Mouse (Mus musculus) hindbrain, embryonic 10.5 days (tissue): ENCODE data around the gene 1810010D01Rik. TPM values are rescaled to one million over a fixed set of nuclear protein-coding genes. Genes with fewer than 3 reads are reported as not detected.

Experiments
- polyA plus RNA-seq: library from polyadenylated mRNA; unstranded; fragments of >200 nt; fragmentation: Nextera tagmentation; extraction: Ambion mirVana; gene quantifications from 2 replicates; pipeline ENCODE4 v1.2.1, GENCODE M21; 2016

Gene 1810010D01Rik
- polyA plus RNA-seq, 1 experiment from 2014 or later, result 0.37 TPM

Other genes with a start within 250 kb of the 1810010D01Rik start
- gene Tpcn2, start 75.9 kb upstream of the 1810010D01Rik start, polyA plus RNA-seq, result 5.7 and 5.8 TPM in 2 replicates
- gene Mrgprf, start 92.7 kb upstream of the 1810010D01Rik start, polyA plus RNA-seq, result 0.14 and 0.35 TPM in 2 replicates
- gene Mrgprd, start 106.7 kb upstream of the 1810010D01Rik start, polyA plus RNA-seq, result not detected in 2 replicates